Mouse (Mus musculus) megakaryocyte, embryonic 14.5 days (primary cell): Measurements from ENCODE around the gene Psma5.

Experiments used
- FLI1 ChIP-seq: IDR thresholded peaks from 2 replicates; pipeline ENCODE4 v1.6.1; 2012; ENCODE audit warnings: low read length, inconsistent platforms, mixed read lengths
- GATA1 ChIP-seq: IDR thresholded peaks from 3 replicates; pipeline ENCODE4 v1.6.1; 2012; ENCODE audit warnings: mixed read lengths, low read length, inconsistent platforms, borderline replicate concordance

GRCm38 (mm10) chr3:108225711-108226557 is 30.8 kb upstream of the Psma5 start:
- TF ChIP-seq GATA1 (no peak), FLI1 (no peak)
